Mouse (Mus musculus) heart, embryonic 14.5 days (tissue): ENCODE measurements around the gene Suds3. TPM values are rescaled to one million over a fixed set of nuclear protein-coding genes. Genes with fewer than 3 reads are reported as not detected.

Source experiments
- ATAC-seq: fragments of 200-750 bp; cut with Nextera tagmentation; 2 replicates; pipeline ENCODE4 v1.8.0; 2017; ENCODE audit warnings: low read depth, moderate TSS enrichment; ENCODE audit not compliant: insufficient number of reproducible peaks, insufficient read depth, low FRiP score
- H3K27ac ChIP-seq, 2 experiments: fragments of 200-500 bp in 1 of 2; fragments of 300-500 bp in 1 of 2; sonication (generic) in 1 of 2; replicated peaks in 1 of 2; 2 replicates each; pipeline ENCODE4 v1.5.1; 2012 to 2014; ENCODE audit warnings: low read depth in 2 of 2, low read length in 2 of 2, control low read depth in 1 of 2, mild to moderate bottlenecking in 1 of 2, mixed read lengths in 1 of 2; ENCODE audit not compliant: control insufficient read depth in 1 of 2, insufficient read depth in 1 of 2
- H3K27me3 ChIP-seq: fragments of 300-500 bp; sonication (generic); 2 replicates; pipeline ENCODE4 v1.6.1; 2014; ENCODE audit warnings: mild to moderate bottlenecking, low read length, control low read depth; ENCODE audit not compliant: control insufficient read depth, insufficient read depth
- H3K36me3 ChIP-seq: fragments of 300-500 bp; sonication (generic); 2 replicates; pipeline ENCODE4 v1.6.1; 2014; ENCODE audit warnings: mild to moderate bottlenecking, control low read depth, low read length, mixed read lengths; ENCODE audit not compliant: control insufficient read depth, insufficient read depth
- H3K4me1 ChIP-seq, 2 experiments: fragments of 200-500 bp in 1 of 2; fragments of 300-500 bp in 1 of 2; sonication (generic) in 1 of 2; 2 replicates each; pipeline ENCODE4 v1.6.1; 2012 to 2014; ENCODE audit warnings: low read length in 2 of 2, control low read depth in 1 of 2, mixed read lengths in 1 of 2; ENCODE audit not compliant: control insufficient read depth in 2 of 2, insufficient read depth in 2 of 2
- H3K4me2 ChIP-seq: fragments of 300-500 bp; sonication (generic); 2 replicates; pipeline ENCODE4 v1.6.1; 2014; ENCODE audit warnings: mild to moderate bottlenecking, low read length
- H3K4me3 ChIP-seq, 2 experiments: fragments of 200-500 bp in 1 of 2; fragments of 300-500 bp in 1 of 2; sonication (generic) in 1 of 2; 2 replicates each; pipeline ENCODE4 v1.5.1; 2012 to 2014; ENCODE audit warnings: low read length in 2 of 2, mild to moderate bottlenecking in 2 of 2, control low read depth in 1 of 2, low read depth in 1 of 2, moderate library complexity in 1 of 2; ENCODE audit not compliant: control insufficient read depth in 1 of 2, insufficient read depth in 1 of 2
- H3K9ac ChIP-seq: fragments of 300-500 bp; sonication (generic); 2 replicates; pipeline ENCODE4 v1.6.1; 2014; ENCODE audit warnings: mild to moderate bottlenecking, low read length
- H3K9me3 ChIP-seq: fragments of 300-500 bp; sonication (generic); 2 replicates; pipeline ENCODE4 v1.6.1; 2016; ENCODE audit warnings: low read length, control low read depth; ENCODE audit not compliant: control insufficient read depth
- WGBS: fragments of 180-500 bp; shearing (Covaris S2); extraction: QIAGEN DNeasy Blood & Tissue Kit; methylation state at CpG from one replicate; pipeline ENCODE4 v1.1.7; 2014; 5-methylcytosine and 5-hydroxymethylcytosine counted together
- polyA plus RNA-seq: library from polyadenylated mRNA; unstranded; fragments of >200 nt; fragmentation: Nextera tagmentation; extraction: Ambion mirVana; gene quantifications from 2 replicates; pipeline ENCODE4 v1.2.1, GENCODE M21; 2014

The Suds3 gene
- polyA plus RNA-seq, 1 experiment from 2014 or later, result 32.6 TPM

- no peaks in the 10 kb centered on the region for H3K9me3 ChIP-seq
- H3K9ac ChIP-seq, result no peak overlapping the region
- ATAC-seq, result no peak
- H3K4me3 ChIP-seq, result no peak overlapping the region
- H3K36me3 ChIP-seq, result no peaks in the 10 kb centered on the region
- peaks cover 9 to 16% of the 10 kb centered on the region in 2 experiments for H3K4me1 ChIP-seq
- WGBS, result 75% methylated on average over 7 of the region's 7 CpGs
- H3K27me3 ChIP-seq, result no peaks in the 10 kb centered on the region
- no peak overlapping the region for H3K4me2 ChIP-seq
- H3K27ac ChIP-seq, result no peak overlapping the region
These were observed 42.6 kb upstream of the Suds3 start for GRCm38 (mm10) chr5:117158335-117159018.

GRCm38 (mm10) chr5:117153527-117154091 lies 37.7 kb upstream of the Suds3 start:
- peak overlapping the region; percentile 28 to 55; a peak in 2 of 4 replicates for H3K27ac ChIP-seq
- no peak overlapping the region for H3K4me2 ChIP-seq
- peaks cover 4 to 7% of the 10 kb centered on the region in 2 experiments; a peak in 1 of 4 replicates for H3K4me1 ChIP-seq
- H3K27me3 ChIP-seq, result no peaks in the 10 kb centered on the region
- WGBS, result 63% methylated on average over 15 of the region's 15 CpGs
- ATAC-seq, result peak; percentile 31; the same call in 1 of the 2 replicates
- H3K36me3 ChIP-seq, result no peaks in the 10 kb centered on the region
- H3K9ac ChIP-seq, result no peak overlapping the region
- H3K4me3 ChIP-seq, result no peak overlapping the region
- no peaks in the 10 kb centered on the region for H3K9me3 ChIP-seq

GRCm38 (mm10) chr5:117152944-117153343 lies 37.0 kb upstream of the Suds3 start:
- ATAC-seq, result no peak
- no peaks in the 10 kb centered on the region for H3K27me3 ChIP-seq
- 0 out of 4 replicates have a peak overlapping the region, but pooled peaks of 1 of the 2 experiments have one; percentile 55 for H3K27ac ChIP-seq
- H3K36me3 ChIP-seq, result no peaks in the 10 kb centered on the region
- H3K9me3 ChIP-seq, result no peaks in the 10 kb centered on the region
- H3K4me1 ChIP-seq, result peaks cover 4 to 7% of the 10 kb centered on the region in 2 experiments; a peak in 1 of 4 replicates
- H3K9ac ChIP-seq, result no peak overlapping the region
- H3K4me2 ChIP-seq, result no peak overlapping the region
- no peak overlapping the region for H3K4me3 ChIP-seq

- no peaks in the 10 kb centered on the region for H3K27me3 ChIP-seq
- WGBS, result 84% methylated on average over 5 of the region's 5 CpGs
- H3K9ac ChIP-seq, result no peak overlapping the region
- no peak overlapping the region for H3K4me3 ChIP-seq
- no peak for ATAC-seq
- H3K4me2 ChIP-seq, result no peak overlapping the region
- no peaks in the 10 kb centered on the region for H3K36me3 ChIP-seq
- no peak overlapping the region for H3K27ac ChIP-seq
- H3K4me1 ChIP-seq, result peaks cover 4 to 7% of the 10 kb centered on the region in 2 experiments; a peak in 1 of 4 replicates
- H3K9me3 ChIP-seq, result peaks cover 2% of the 10 kb centered on the region; the same call in 1 of the 2 replicates
These were observed 34.2 kb upstream of the Suds3 start for GRCm38 (mm10) chr5:117150068-117150467.

- no peaks in the 10 kb centered on the region for H3K36me3 ChIP-seq
- no peak overlapping the region for H3K9ac ChIP-seq
- peaks cover 4 to 7% of the 10 kb centered on the region in 2 experiments; a peak in 1 of 4 replicates for H3K4me1 ChIP-seq
- H3K9me3 ChIP-seq, result peaks cover 2% of the 10 kb centered on the region; the same call in 1 of the 2 replicates
- WGBS, result 69% methylated on average over 16 of the region's 16 CpGs
- no peak for ATAC-seq
- H3K4me3 ChIP-seq, result no peak overlapping the region
- H3K27me3 ChIP-seq, result no peaks in the 10 kb centered on the region
- no peak overlapping the region for H3K27ac ChIP-seq
- H3K4me2 ChIP-seq, result no peak overlapping the region
These were observed 33.4 kb upstream of the Suds3 start for GRCm38 (mm10) chr5:117149054-117149942.

- peaks cover 2% of the 10 kb centered on the region; the same call in 1 of the 2 replicates for H3K9me3 ChIP-seq
- no peak for ATAC-seq
- no peak overlapping the region for H3K4me2 ChIP-seq
- H3K27me3 ChIP-seq, result no peaks in the 10 kb centered on the region
- H3K9ac ChIP-seq, result no peak overlapping the region
- no peak overlapping the region for H3K4me3 ChIP-seq
- no peaks in the 10 kb centered on the region for H3K36me3 ChIP-seq
- H3K27ac ChIP-seq, result no peak overlapping the region
- 82% methylated on average over 16 of the region's 16 CpGs for WGBS
- H3K4me1 ChIP-seq, result no peaks in the 10 kb centered on the region
These were observed 31.5 kb upstream of the Suds3 start for GRCm38 (mm10) chr5:117147187-117148095.

GRCm38 (mm10) chr5:117146165-117146564 lies 30.3 kb upstream of the Suds3 start:
- ATAC-seq, result no peak
- peaks cover 2% of the 10 kb centered on the region; the same call in 1 of the 2 replicates for H3K9me3 ChIP-seq
- H3K9ac ChIP-seq, result no peak overlapping the region
- H3K4me1 ChIP-seq, result no peaks in the 10 kb centered on the region
- H3K4me3 ChIP-seq, result no peak overlapping the region
- H3K4me2 ChIP-seq, result no peak overlapping the region
- no peak overlapping the region for H3K27ac ChIP-seq
- no peaks in the 10 kb centered on the region for H3K27me3 ChIP-seq
- no peaks in the 10 kb centered on the region for H3K36me3 ChIP-seq
